Mouse (Mus musculus) layer of hippocampus, adult 9-11 months (tissue): Measurements from ENCODE around the gene Krt9.

Source experiments
- DNase-seq: peaks from one replicate; pipeline ENCODE4 v3.0.0; 2022

Krt9 gene

GRCm38 (mm10) chr11:100148615-100149330, 44.3 kb downstream of the Krt9 start, which contains the start of gene Krt19:
Gene Krt19, minus strand, starts transcription at chr11:100148665.
- no peak for DNase-seq

- no peak for DNase-seq
These were observed 45.3 kb downstream of the Krt9 start for GRCm38 (mm10) chr11:100147566-100148353.

- no peak for DNase-seq
These were observed 47.0 kb downstream of the Krt9 start for GRCm38 (mm10) chr11:100145858-100146560.

- no peak for DNase-seq
These were observed 47.9 kb downstream of the Krt9 start for GRCm38 (mm10) chr11:100145104-100145503.

- DNase-seq = no peak
These were observed 52.1 kb downstream of the Krt9 start for GRCm38 (mm10) chr11:100140966-100141365.

GRCm38 (mm10) chr11:100139391-100139790, 53.7 kb downstream of the Krt9 start:
- DNase-seq = no peak

GRCm38 (mm10) chr11:100138809-100139208, 54.2 kb downstream of the Krt9 start:
- DNase-seq = no peak

GRCm38 (mm10) chr11:100137693-100138092, 55.4 kb downstream of the Krt9 start:
- no peak for DNase-seq
